Mouse (Mus musculus): ENCODE measurements around the gene Cops3. TPM values are rescaled to one million over a fixed set of nuclear protein-coding genes. Genes with fewer than 3 reads are reported as not detected.

Gene Cops3
- polyA plus RNA-seq, 1 experiment from 2014 or later = 258 TPM

DNA sequence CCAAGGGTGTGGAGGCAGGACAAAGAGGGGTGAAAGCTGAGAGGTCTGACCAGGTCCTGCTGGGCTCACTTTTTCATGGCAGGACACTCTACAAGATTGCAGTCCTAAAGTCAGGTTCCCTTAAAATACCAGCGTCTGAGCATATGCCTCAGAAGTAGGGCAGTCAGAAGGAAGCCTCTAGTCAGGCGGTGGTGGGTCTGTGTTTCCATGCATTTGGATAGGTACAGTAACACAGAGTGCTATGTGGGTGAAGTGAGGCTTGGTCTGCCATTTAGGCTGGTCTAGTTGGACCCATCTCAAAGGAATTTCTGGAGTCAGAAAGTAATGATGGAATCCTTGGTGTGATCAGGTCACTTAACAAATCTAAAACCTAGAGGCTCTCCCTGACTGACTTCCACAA, 70.3 kb downstream of the Cops3 start:
- H3K27ac ChIP-seq = no peak overlapping the region
- DNase-seq (ENCODE audit: extremely low spot score, low spot score) = no peak
- no peaks in the 10 kb centered on the region for H3K9me3 ChIP-seq
- H3K4me3 ChIP-seq = no peak overlapping the region
- WGBS = 91% methylated on average over 2 of the region's 2 CpGs
- no peaks in the 10 kb centered on the region for H3K4me1 ChIP-seq
- H3K27me3 ChIP-seq (ENCODE audit: poor library complexity, severe bottlenecking) = no peaks in the 10 kb centered on the region
- peaks cover 99% of the 10 kb centered on the region for H3K36me3 ChIP-seq (replicated peaks)

Other genes starting within 250 kb of the Cops3 start
- gene Olfr223, start 246.5 kb downstream of the Cops3 start, polyA plus RNA-seq (2016; fragmentation: Nextera tagmentation; extraction: Ambion mirVana) = not detected in 2 replicates
- gene Mprip, start 178.5 kb downstream of the Cops3 start, polyA plus RNA-seq (2016; fragmentation: Nextera tagmentation; extraction: Ambion mirVana) = 24.8 and 28.3 TPM in 2 replicates
- 3.8 TPM in 2 replicates for gene Pld6, start 52.2 kb downstream of the Cops3 start, polyA plus RNA-seq (2016; fragmentation: Nextera tagmentation; extraction: Ambion mirVana)
- 30.9 and 35.4 TPM in 2 replicates for gene Flcn, start 29.8 kb downstream of the Cops3 start, polyA plus RNA-seq (2016; fragmentation: Nextera tagmentation; extraction: Ambion mirVana)
- 33.6 and 38.8 TPM in 2 replicates for gene Nt5m, start 391 bp downstream of the Cops3 start, polyA plus RNA-seq (2016; fragmentation: Nextera tagmentation; extraction: Ambion mirVana)
- gene Med9, start 108.4 kb upstream of the Cops3 start, polyA plus RNA-seq (2016; fragmentation: Nextera tagmentation; extraction: Ambion mirVana) = 55.8 and 59.6 TPM in 2 replicates
- 2.0 and 2.2 TPM in 2 replicates for gene Rasd1, start 125.1 kb upstream of the Cops3 start, polyA plus RNA-seq (2016; fragmentation: Nextera tagmentation; extraction: Ambion mirVana)
- gene Pemt, start 206.7 kb upstream of the Cops3 start, polyA plus RNA-seq (2016; fragmentation: Nextera tagmentation; extraction: Ambion mirVana) = 7.9 and 9.7 TPM in 2 replicates